Mouse (Mus musculus) neural tube, embryonic 10.5 days (tissue): Measurements from ENCODE around the gene Asb12.
"Not testable (repeated sequence)": the region's sequence is repeated elsewhere in the genome, so short reads cannot be mapped to it uniquely, and the experiment has no call there.

Experiments used
- DNase-seq: peaks from one replicate; pipeline ENCODE4 v3.0.0-alpha.2; 2017; ENCODE audit warnings: low spot score; ENCODE audit errors: extremely low spot score

The Asb12 gene

DNA sequence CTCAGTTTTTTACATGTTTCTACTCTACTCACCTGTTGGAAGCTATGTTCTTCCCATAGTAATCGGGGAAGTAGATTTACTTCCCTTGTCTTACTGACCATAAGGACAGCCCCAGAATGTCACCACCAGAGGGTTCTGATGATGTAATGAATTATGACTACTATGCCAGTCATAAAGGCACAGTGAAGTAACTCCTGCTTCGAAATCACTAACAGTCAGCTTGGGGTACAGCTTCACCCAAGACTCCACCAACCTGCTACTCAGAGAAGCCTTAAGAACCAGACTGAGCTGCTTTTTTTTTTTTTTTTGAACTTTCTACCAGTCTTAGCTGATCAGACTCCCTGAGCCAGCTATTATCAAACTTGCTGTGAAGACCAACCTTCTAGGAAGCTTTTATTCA, at the start of gene Asb12, which contains the start of gene Pfn5:
TSS of gene Asb12 (minus strand) at position 101 of the 400 bp plus-strand sequence.
TSS of gene Pfn5 (plus strand) at position 218 of the 400 bp plus-strand sequence.
- DNase-seq: no peak

DNA sequence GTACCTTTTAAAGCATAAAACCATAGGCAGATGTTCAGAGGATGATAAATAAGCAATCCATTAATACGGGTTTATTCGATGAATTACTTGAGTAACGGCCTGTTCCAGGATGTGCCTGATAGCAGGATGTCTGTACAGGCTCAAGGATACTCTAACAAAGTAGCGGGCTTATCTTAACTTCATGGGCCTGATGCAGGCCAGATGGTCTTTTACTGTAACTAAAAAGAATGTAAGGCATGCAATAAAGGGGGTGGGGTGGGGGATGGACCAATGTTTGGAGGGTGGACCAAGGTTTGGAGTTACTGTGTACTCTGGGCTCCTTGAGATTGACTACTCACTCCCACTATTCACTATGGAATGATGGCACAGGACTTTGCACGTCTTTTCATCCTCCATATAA, 42.8 kb upstream of the Asb12 start:
- DNase-seq: no peak

DNA sequence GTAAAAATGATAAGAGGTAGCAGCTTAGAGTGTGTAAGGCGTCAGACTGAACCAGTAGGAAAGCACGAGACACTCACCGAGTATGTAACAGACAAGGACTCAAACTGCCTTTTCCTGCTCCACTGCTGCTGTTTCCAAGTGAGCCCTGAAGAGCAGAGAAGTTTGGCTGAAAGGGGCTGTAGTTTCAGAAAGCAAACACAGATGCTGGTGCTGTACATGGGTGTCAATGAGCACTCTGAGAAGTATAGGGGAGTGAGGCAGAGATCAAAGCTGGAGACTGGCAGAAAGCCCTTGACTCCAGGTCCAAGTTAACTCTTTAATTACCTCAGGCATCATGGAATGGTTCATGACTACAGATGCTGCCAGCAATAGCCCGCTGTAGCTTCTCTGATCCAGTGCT, 3.5 kb downstream of the Asb12 start:
- no peak for DNase-seq

DNA sequence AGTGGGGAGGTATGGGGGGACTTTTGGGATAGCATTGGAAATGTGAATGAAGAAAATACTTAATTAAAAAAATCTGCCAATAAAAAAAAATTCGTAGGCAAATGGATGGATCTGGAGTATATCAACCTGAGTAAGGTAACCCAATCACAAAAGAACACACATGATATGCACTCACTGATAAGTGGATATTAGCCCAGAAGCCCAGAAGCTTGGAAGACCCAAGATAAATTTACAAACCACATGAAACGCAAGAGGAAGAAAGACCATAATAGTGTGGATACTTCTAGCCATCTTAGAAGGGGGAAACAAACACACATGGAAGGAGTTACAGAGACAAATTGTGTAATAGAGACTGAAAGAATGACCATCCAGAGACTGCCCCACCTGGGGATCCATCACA, 22.3 kb downstream of the Asb12 start:
- not testable (repeated sequence) for DNase-seq

DNA sequence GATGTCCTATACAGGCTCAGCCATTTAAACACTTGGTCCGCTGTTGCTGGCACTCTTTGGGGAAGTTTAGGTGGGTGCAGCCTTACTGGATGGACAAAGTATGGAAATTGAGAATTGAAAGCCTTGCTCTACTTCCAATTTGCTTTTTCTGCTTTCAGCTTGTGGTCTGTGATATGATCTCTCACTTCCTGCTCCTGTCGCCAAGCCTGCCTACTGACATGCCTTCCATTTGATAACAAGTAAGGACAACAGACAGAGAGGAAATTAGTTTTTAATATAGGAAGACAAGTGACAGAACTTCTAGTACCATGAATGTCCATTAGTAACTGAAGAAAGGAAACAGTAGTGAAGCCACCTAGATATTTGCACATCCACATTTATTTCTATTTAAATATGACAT, 32.6 kb downstream of the Asb12 start:
- no peak for DNase-seq

DNA sequence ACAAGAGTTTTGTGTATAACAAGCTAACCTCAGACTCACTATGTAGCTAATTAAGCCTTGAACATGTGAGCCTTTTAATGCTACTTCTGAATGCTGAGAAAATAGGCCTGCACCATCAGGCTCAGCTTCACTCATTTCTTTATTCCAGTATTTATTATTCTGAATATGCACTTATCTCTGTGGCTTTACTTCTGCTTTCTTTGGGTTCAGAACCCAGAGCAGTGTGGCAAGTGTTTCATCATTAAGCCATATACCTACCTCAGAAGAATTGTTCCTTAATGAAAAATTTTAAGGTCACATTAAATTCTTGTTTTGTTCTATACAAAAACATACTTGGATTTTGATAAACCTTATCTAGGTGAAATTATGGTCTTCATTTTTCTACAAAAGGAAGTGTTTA, 33.9 kb downstream of the Asb12 start:
- no peak for DNase-seq

DNA sequence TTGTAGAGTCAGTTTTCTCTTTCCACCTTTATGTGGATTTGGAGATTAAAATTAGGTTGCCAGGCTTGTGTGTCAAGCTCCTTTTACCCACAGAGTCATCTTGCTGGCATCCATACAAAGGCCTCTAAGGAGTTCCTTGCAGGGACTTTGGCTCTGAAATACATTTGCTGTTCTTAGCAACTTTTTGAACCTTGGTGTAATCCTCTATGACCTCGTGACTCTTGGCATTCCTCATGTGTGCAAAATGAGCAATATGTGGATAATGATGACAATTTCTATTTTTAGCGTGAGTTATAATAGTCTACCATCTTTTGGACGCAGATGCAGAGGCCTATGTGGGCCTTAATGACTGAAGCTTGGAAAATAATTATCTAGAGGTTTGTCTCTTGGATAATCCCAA, 100.6 kb downstream of the Asb12 start:
- no peak for DNase-seq

DNA sequence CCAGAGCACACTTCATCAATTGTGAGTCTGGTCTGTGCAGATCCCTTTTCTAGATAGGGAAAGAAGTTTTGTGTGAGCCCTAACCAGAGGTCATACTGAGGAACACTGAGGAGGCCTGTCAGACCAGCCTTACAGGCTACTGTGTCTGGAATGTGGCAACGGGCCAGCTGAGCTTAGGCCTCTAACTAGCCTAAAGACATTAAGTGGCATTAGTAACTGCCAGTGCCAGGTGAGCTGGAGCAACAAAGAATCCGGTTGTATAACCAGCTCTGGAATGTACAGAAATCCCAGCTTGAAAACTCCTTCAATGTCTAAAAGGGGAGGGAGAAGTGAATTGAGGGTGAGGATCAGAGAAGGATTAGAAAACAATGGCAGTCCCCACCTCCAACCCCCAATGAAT, 111.9 kb downstream of the Asb12 start:
- no peak for DNase-seq

DNA sequence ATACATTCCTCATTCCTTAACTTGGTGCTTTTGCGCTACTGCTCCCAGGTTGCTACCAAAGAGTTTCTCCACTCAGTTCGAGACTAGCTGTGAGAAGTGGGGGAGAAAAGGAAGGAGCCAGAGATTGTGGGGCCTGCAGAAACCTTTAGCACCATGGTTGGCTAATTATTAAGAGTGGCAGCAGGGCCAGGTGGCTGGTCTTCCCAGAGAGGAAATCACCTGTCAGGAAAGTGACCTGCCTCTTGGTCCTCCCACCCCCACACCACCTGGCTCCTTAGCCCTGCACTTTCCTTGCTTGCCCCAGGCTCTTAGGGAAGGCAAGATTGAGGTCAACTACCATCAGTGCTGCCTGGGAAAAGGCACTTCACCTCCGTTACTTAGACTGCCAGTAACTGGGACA, 112.6 kb downstream of the Asb12 start:
- DNase-seq: no peak

DNA sequence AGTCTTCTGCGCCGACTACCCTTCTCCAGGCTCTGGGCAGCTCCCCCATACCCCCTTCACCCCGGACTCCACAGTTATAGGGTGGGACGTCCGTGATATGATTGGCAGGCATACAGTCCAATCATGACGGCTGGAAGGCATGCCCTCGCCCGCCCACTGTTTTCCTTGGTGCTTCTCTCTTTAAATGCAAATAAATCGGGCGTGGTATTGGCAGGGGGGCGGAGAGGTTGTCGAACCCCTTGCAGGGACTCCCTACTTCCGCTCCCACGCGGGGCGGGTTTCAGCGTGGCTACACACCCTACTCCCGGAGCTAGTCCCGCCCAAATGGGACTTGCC, 113.0 kb downstream of the Asb12 start, which contains the start of gene Amer1:
TSS of gene Amer1 (minus strand) at position 97 of the 336 bp plus-strand sequence.
- DNase-seq: peak; percentile 77

DNA sequence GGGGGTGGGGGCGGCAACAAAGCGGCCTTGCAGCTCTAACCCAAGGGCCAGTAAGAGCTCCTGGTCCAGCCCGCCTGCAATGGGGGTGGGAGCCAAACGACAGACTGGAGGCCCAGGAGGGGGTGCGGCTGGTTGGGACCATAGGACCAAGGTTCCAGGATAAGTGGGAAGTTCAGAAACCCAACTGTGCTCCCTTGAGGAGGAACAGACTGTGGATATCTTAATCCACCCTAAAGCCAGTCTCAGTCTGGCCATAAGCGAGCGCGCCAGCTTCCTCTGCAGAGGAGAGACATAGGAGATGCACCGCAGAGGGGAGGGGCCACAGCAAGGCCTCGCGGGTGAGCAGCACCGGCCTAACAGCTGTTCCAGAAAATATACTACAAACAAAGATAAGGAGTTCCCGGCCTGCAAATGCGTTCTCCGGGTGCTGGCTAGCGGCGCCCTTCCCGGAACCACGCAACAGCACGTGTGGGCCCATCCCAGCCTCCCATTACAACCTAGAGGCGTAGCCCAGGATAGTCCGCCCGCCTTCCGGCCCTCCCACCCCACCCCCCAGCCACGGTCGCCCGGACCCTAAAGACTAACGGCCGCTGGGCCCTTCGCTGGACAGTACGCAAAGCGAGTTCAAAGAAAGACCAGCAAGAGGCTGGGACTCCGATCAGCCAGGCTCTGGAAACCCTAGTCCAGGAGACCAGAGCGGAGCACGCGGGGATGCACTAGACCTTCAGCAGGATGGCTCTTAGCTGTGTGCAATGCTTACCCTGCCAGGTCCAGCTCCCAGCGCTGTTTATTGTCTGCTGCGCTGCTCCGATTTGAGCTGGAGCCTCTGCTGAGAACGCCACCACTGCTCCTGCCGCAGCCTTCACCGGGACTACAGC, 113.7 kb downstream of the Asb12 start:
- DNase-seq: peak; percentile 56

DNA sequence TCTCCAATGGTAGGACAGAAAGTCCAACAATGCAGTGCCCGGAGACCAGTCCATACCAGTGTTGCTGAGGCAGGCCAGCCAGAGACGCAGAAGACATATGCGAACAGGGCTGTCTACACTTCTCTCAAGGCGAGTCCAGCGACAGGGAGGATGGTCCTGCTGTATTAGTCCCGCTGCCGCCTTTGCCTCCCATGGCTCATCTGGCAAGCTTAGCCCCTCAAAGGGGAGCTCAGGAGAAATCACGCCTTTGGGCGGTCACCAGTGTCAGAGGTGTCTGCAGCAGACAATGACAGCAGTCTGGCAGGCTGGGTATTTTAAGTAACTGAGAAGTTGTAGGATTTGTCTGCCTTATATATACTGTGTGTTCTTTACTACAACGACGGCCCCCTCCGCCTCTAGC, 114.4 kb downstream of the Asb12 start:
- DNase-seq: peak; percentile 30

DNA sequence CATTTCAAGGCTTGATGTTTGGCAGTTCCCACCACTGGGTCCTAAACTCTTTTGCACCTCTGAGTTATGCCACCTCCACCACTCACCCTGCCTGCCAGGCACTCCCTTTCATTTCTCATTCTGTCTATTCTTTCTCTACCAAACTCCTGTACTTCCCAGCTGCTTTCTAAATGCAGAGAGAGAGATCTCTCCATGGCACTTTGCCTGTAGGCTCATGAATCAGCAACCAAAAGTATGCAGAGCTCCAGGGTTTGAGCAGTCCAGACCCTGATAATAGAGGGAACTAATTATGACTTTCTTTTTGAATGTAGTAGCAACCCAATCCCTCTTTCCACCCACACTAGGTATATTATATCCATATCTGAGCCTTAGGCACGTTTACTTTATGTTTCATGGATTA, 115.5 kb downstream of the Asb12 start:
- DNase-seq: no peak

DNA sequence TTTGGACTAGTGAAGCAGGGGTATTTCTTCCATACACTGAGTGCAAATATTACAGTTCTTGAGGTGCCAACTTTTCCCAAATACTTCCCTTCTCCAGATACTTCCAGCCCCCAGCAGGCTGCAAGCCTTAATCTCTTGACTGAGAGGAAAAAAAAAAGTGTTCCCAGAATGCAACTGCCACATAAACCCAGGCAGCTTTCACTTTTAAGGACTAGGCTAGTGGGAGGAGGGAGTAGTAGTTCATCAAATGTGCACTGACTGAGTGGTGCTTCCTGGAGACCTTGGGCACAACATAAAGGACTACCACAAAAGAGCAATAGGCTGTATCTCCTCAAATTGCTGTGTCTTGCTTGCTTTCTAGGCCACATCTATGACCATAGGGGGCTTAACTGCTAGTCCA, 116.5 kb downstream of the Asb12 start:
- DNase-seq: no peak

DNA sequence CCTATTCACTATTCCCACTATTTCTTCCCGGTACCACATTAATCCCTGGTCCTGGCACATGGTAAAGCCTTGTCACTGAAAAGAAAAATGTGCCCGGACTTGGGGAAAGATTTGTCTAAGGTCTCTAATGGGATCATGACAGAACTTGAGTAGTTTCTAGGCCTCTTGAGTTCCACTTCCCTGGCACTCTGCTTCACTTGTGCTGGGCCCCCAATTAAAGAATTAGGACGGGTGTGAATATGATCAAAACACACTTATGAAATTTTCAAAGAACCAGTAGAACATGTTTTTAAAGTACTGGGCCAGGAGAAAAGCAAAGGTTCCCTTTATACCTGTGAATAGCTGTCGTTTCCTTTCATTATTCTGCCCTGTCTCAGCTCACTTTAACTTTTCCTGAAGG, 119.3 kb downstream of the Asb12 start:
- no peak for DNase-seq

DNA sequence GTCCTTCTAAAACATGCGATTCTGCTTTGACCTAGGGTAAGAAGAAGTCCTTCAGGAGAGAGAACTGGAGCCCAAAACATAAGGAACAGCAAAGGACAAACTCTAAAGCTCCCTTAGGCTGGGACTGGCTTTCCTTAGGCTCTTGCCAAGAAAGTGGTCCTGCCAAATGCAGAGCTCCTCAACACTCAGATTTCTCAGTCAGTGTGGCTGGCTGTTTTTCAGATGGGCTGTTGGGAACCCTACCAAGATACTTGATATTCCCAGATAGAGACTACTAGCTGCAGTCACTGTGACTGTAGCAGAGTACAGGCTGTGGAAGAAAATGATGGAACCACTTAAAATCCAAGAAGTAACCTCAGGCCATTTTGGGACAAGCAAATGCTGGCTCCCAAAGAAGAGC, 120.6 kb downstream of the Asb12 start:
- DNase-seq: no peak
